Mouse (Mus musculus): Measurements from ENCODE around the gene Tspan5. TPM values are rescaled to one million over a fixed set of nuclear protein-coding genes. Genes with fewer than 3 reads are reported as not detected.

Tspan5 gene
- total and polyA plus RNA-seq, 2 experiments, result 0.48 to 0.65 TPM

- no peak overlapping the region for H3K4me3 ChIP-seq (ENCODE audit: insufficient read depth, low read depth, low read length)
- H3K36me3 ChIP-seq (ENCODE audit: control insufficient read depth, insufficient read depth, low read length), result no peaks in the 10 kb centered on the region
- H3K27ac ChIP-seq (replicated peaks; ENCODE audit: insufficient read depth, low read depth, low read length), result no peak overlapping the region
- H3K79me2 ChIP-seq (ENCODE audit: control insufficient read depth, insufficient read depth, low read length), result no peaks in the 10 kb centered on the region
- 83% methylated on average over 3 of the region's 3 CpGs for WGBS
- H3K27me3 ChIP-seq (ENCODE audit: control insufficient read depth, insufficient read depth, low read length), result peaks cover 3% of the 10 kb centered on the region; the same call in 1 of the 2 replicates
- H3K4me1 ChIP-seq (ENCODE audit: control insufficient read depth, insufficient read depth, low read length), result peaks cover 4% of the 10 kb centered on the region; the same call in 1 of the 2 replicates
- no peak for TF ChIP-seq POLR2A (IDR thresholded peaks at IDR 0.05; ENCODE audit: extremely low read depth, insufficient read depth, low read length)
- H3K9ac ChIP-seq (ENCODE audit: low read depth, low read length), result no peak overlapping the region
- DNase-seq (ENCODE audit: extremely low read depth, low read depth, low spot score), result no peak
Measured at GRCm38 (mm10) chr3:138740291-138740690, 1.7 kb upstream of the Tspan5 start.

- 66% methylated on average over 8 of the region's 8 CpGs for WGBS
- no peak overlapping the region for H3K4me3 ChIP-seq (ENCODE audit: insufficient read depth, low read depth, low read length)
- H3K27me3 ChIP-seq (ENCODE audit: control insufficient read depth, insufficient read depth, low read length), result peaks cover 3% of the 10 kb centered on the region; the same call in 1 of the 2 replicates
- H3K9ac ChIP-seq (ENCODE audit: low read depth, low read length), result no peak overlapping the region
- no peaks in the 10 kb centered on the region for H3K79me2 ChIP-seq (ENCODE audit: control insufficient read depth, insufficient read depth, low read length)
- no peak for TF ChIP-seq POLR2A (IDR thresholded peaks at IDR 0.05; ENCODE audit: extremely low read depth, insufficient read depth, low read length)
- no peak for TF ChIP-seq CTCF (IDR thresholded peaks at IDR 0.05; ENCODE audit: low read depth, low read length)
- no peak overlapping the region for H3K27ac ChIP-seq (replicated peaks; ENCODE audit: insufficient read depth, low read depth, low read length)
- H3K36me3 ChIP-seq (ENCODE audit: control insufficient read depth, insufficient read depth, low read length), result no peaks in the 10 kb centered on the region
- H3K4me1 ChIP-seq (ENCODE audit: control insufficient read depth, insufficient read depth, low read length), result peaks cover 4% of the 10 kb centered on the region; the same call in 1 of the 2 replicates
- DNase-seq (ENCODE audit: extremely low read depth, low read depth, low spot score), result peak; percentile 7
Measured at GRCm38 (mm10) chr3:138740843-138741540, 1.0 kb upstream of the Tspan5 start.

- Histone ChIP-seq H3K4me1 (ENCODE audit: control insufficient read depth, insufficient read depth, low read length) (peaks cover 4% of the 10 kb centered on the region; the same call in 1 of the 2 replicates), H3K79me2 (ENCODE audit: control insufficient read depth, insufficient read depth, low read length) (no peaks in the 10 kb centered on the region), H3K27ac (replicated peaks; ENCODE audit: insufficient read depth, low read depth, low read length) (no peak overlapping the region), H3K9ac (ENCODE audit: low read depth, low read length) (peak overlapping the region; percentile 70), H3K27me3 (ENCODE audit: control insufficient read depth, insufficient read depth, low read length) (peaks cover 3% of the 10 kb centered on the region; the same call in 1 of the 2 replicates), H3K4me3 (ENCODE audit: insufficient read depth, low read depth, low read length) (peak overlapping the region; percentile 73), H3K36me3 (ENCODE audit: control insufficient read depth, insufficient read depth, low read length) (no peaks in the 10 kb centered on the region)
- under 1% methylated on average over 23 of the region's 23 CpGs for WGBS
- DNase-seq (ENCODE audit: extremely low read depth, low read depth, low spot score), result no peak
- no peak for TF ChIP-seq POLR2A (IDR thresholded peaks at IDR 0.05; ENCODE audit: extremely low read depth, insufficient read depth, low read length)
- TF ChIP-seq CTCF (IDR thresholded peaks at IDR 0.05; ENCODE audit: low read depth, low read length), result no peak
Measured at GRCm38 (mm10) chr3:138742566-138742930, 553 bp downstream of the Tspan5 start.

- H3K9ac ChIP-seq (ENCODE audit: low read depth, low read length), result 0 out of 2 replicates have a peak overlapping the region, but pooled peaks have one; percentile 16
- peak; percentile 21 for DNase-seq (ENCODE audit: extremely low read depth, low read depth, low spot score)
- H3K36me3 ChIP-seq (ENCODE audit: control insufficient read depth, insufficient read depth, low read length), result no peaks in the 10 kb centered on the region
- peaks cover 4% of the 10 kb centered on the region; the same call in 1 of the 2 replicates for H3K4me1 ChIP-seq (ENCODE audit: control insufficient read depth, insufficient read depth, low read length)
- peaks cover 3% of the 10 kb centered on the region; the same call in 1 of the 2 replicates for H3K27me3 ChIP-seq (ENCODE audit: control insufficient read depth, insufficient read depth, low read length)
- H3K4me3 ChIP-seq (ENCODE audit: insufficient read depth, low read depth, low read length), result peak overlapping the region; percentile 73
- 1% methylated on average over 33 of the region's 33 CpGs for WGBS
- H3K27ac ChIP-seq (replicated peaks; ENCODE audit: insufficient read depth, low read depth, low read length), result no peak overlapping the region
- H3K79me2 ChIP-seq (ENCODE audit: control insufficient read depth, insufficient read depth, low read length), result no peaks in the 10 kb centered on the region
- TF ChIP-seq CTCF (IDR thresholded peaks at IDR 0.05; ENCODE audit: low read depth, low read length), result no peak
- TF ChIP-seq POLR2A (IDR thresholded peaks at IDR 0.05; ENCODE audit: extremely low read depth, insufficient read depth, low read length), result no peak
Measured at GRCm38 (mm10) chr3:138743061-138743671, 1.2 kb downstream of the Tspan5 start.

- Histone ChIP-seq H3K27ac (replicated peaks; ENCODE audit: insufficient read depth, low read depth, low read length) (no peak overlapping the region), H3K9ac (ENCODE audit: low read depth, low read length) (no peak overlapping the region), H3K4me1 (ENCODE audit: control insufficient read depth, insufficient read depth, low read length) (peaks cover 4% of the 10 kb centered on the region; the same call in 1 of the 2 replicates), H3K27me3 (ENCODE audit: control insufficient read depth, insufficient read depth, low read length) (peaks cover 3% of the 10 kb centered on the region; the same call in 1 of the 2 replicates), H3K79me2 (ENCODE audit: control insufficient read depth, insufficient read depth, low read length) (no peaks in the 10 kb centered on the region), H3K36me3 (ENCODE audit: control insufficient read depth, insufficient read depth, low read length) (no peaks in the 10 kb centered on the region), H3K4me3 (ENCODE audit: insufficient read depth, low read depth, low read length) (no peak overlapping the region)
- TF ChIP-seq POLR2A (IDR thresholded peaks at IDR 0.05; ENCODE audit: extremely low read depth, insufficient read depth, low read length) (no peak), CTCF (IDR thresholded peaks at IDR 0.05; ENCODE audit: low read depth, low read length) (no peak)
- WGBS, result 70% methylated on average over 8 of the region's 8 CpGs
- no peak for DNase-seq (ENCODE audit: extremely low read depth, low read depth, low spot score)
Measured at GRCm38 (mm10) chr3:138744030-138744774, 2.2 kb downstream of the Tspan5 start.

Measured in liver, adult 2 months (tissue).